Mouse (Mus musculus) small intestine, adult 2 months (tissue): ENCODE data around the gene Rce1.

Experiments
- CTCF ChIP-seq: fragments of 200-500 bp; IDR thresholded peaks from 2 replicates; pipeline ENCODE4 v1.5.1; 2012; ENCODE audit warnings: low read depth, mild to moderate bottlenecking, control low read depth, inconsistent platforms, low read length, moderate library complexity, mixed read lengths; ENCODE audit not compliant: insufficient replicate concordance, insufficient read length; ENCODE audit errors: extremely low read depth
- POLR2A ChIP-seq: fragments of 200-500 bp; IDR thresholded peaks from 2 replicates; pipeline ENCODE4 v1.6.1; 2012; ENCODE audit warnings: low read depth, mild to moderate bottlenecking, control low read depth, inconsistent platforms, low read length, moderate library complexity

- peak; percentile 28; the same call in 1 of the 2 replicates for TF ChIP-seq CTCF
- TF ChIP-seq POLR2A: no peak
Observed at GRCm38 (mm10) chr19:4644271-4644670, 18.8 kb upstream of the Rce1 start.
